Mouse (Mus musculus) lung, postnatal 0 days (tissue): ENCODE measurements around the gene Ptprb.

Experiments
- CTCF ChIP-seq: IDR thresholded peaks from 2 replicates; pipeline ENCODE4 v1.5.1; 2016; ENCODE audit warnings: antibody characterized with exemption, mild to moderate bottlenecking
- EP300 ChIP-seq: IDR thresholded peaks from 2 replicates; pipeline ENCODE4 v1.6.1; 2016; ENCODE audit warnings: antibody characterized with exemption, mild to moderate bottlenecking, control low read depth

GRCm38 (mm10) chr10:116435455-116435854, 160.1 kb downstream of the Ptprb start:
- TF ChIP-seq CTCF, result no peak
- TF ChIP-seq EP300, result no peak
